Mouse (Mus musculus): ENCODE measurements around the gene Scnn1a. TPM values are rescaled to one million over a fixed set of nuclear protein-coding genes. Genes with fewer than 3 reads are reported as not detected.

Scnn1a gene
- polyA plus RNA-seq, 1 experiment from 2014 or later = 5.8 TPM

DNA sequence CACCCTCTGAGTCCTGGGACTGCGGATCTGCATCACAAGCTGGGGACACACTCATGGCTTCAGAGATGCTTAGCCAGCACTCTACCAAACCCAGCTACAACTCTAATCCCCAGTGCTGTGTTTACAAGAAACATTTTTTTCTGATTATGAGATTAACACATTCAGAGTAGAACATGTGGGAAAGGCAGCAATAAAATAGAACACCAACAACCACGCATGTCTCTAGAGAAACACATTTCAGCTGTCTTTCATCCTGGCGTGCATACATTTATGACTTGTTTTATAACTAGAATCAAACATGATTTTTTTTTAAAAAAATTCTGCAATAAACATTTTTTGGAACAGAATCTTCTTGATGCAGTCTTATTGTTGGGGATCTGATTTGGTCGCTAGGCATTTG lies 33.5 kb upstream of the Scnn1a start:
- Histone ChIP-seq H3K27ac (ENCODE audit: low read length) (no peak overlapping the region), H3K4me2 (ENCODE audit: low read depth, low read length) (no peak overlapping the region), H3K9me3 (replicated peaks; ENCODE audit: control insufficient read depth, low read length) (no peaks in the 10 kb centered on the region; the same call in 1 of the 2 replicates), H3K4me3 (replicated peaks; ENCODE audit: low read length) (no peak overlapping the region), H3K4me1 (ENCODE audit: control insufficient read depth, insufficient read depth, low read length) (peaks cover 11% of the 10 kb centered on the region), H3K9ac (ENCODE audit: low read length) (no peak overlapping the region), H3K27me3 (ENCODE audit: control insufficient read depth, insufficient read depth, low read length) (no peaks in the 10 kb centered on the region), H3K36me3 (ENCODE audit: control insufficient read depth, insufficient read depth, low read length) (no peaks in the 10 kb centered on the region)
- WGBS = 68% methylated on average over 4 of the region's 4 CpGs
- no peak for ATAC-seq (ENCODE audit: insufficient read depth, low FRiP score)

- WGBS = 51% methylated on average over 5 of the region's 5 CpGs
- Histone ChIP-seq H3K27ac (ENCODE audit: low read length) (peak overlapping the region; percentile 68), H3K27me3 (ENCODE audit: control insufficient read depth, insufficient read depth, low read length) (no peaks in the 10 kb centered on the region), H3K9ac (ENCODE audit: low read length) (no peak overlapping the region), H3K4me3 (replicated peaks; ENCODE audit: low read length) (no peak overlapping the region), H3K36me3 (ENCODE audit: control insufficient read depth, insufficient read depth, low read length) (no peaks in the 10 kb centered on the region), H3K4me1 (ENCODE audit: control insufficient read depth, insufficient read depth, low read length) (peaks cover 11% of the 10 kb centered on the region), H3K9me3 (replicated peaks; ENCODE audit: control insufficient read depth, low read length) (peaks cover 3% of the 10 kb centered on the region; the same call in 1 of the 2 replicates), H3K4me2 (ENCODE audit: low read depth, low read length) (no peak overlapping the region)
- no peak for ATAC-seq (ENCODE audit: insufficient read depth, low FRiP score)
These were observed 31.7 kb upstream of the Scnn1a start for GRCm38 (mm10) chr6:125288730-125289129.

GRCm38 (mm10) chr6:125291329-125291728 lies 29.1 kb upstream of the Scnn1a start:
- 66% methylated on average over 4 of the region's 4 CpGs for WGBS
- no peak for ATAC-seq (ENCODE audit: insufficient read depth, low FRiP score)
- no peak overlapping the region for H3K27ac ChIP-seq (ENCODE audit: low read length)
- no peak overlapping the region for H3K9ac ChIP-seq (ENCODE audit: low read length)
- no peaks in the 10 kb centered on the region for H3K36me3 ChIP-seq (ENCODE audit: control insufficient read depth, insufficient read depth, low read length)
- H3K27me3 ChIP-seq (ENCODE audit: control insufficient read depth, insufficient read depth, low read length) = no peaks in the 10 kb centered on the region
- no peak overlapping the region for H3K4me3 ChIP-seq (replicated peaks; ENCODE audit: low read length)
- 0 out of 2 replicates have a peak, but pooled peaks cover 3% of the 10 kb centered on the region for H3K9me3 ChIP-seq (replicated peaks; ENCODE audit: control insufficient read depth, low read length)
- no peak overlapping the region for H3K4me2 ChIP-seq (ENCODE audit: low read depth, low read length)
- H3K4me1 ChIP-seq (ENCODE audit: control insufficient read depth, insufficient read depth, low read length) = peaks cover 11% of the 10 kb centered on the region

- Histone ChIP-seq H3K4me2 (ENCODE audit: low read depth, low read length) (no peak overlapping the region), H3K4me1 (ENCODE audit: control insufficient read depth, insufficient read depth, low read length) (peaks cover 11% of the 10 kb centered on the region), H3K4me3 (replicated peaks; ENCODE audit: low read length) (no peak overlapping the region), H3K9ac (ENCODE audit: low read length) (no peak overlapping the region), H3K9me3 (replicated peaks; ENCODE audit: control insufficient read depth, low read length) (0 out of 2 replicates have a peak, but pooled peaks cover 3% of the 10 kb centered on the region), H3K27ac (ENCODE audit: low read length) (no peak overlapping the region), H3K36me3 (ENCODE audit: control insufficient read depth, insufficient read depth, low read length) (no peaks in the 10 kb centered on the region), H3K27me3 (ENCODE audit: control insufficient read depth, insufficient read depth, low read length) (no peaks in the 10 kb centered on the region)
- WGBS = 75% methylated on average over 7 of the region's 7 CpGs
- ATAC-seq (ENCODE audit: insufficient read depth, low FRiP score) = peak; percentile 85
These were observed 28.2 kb upstream of the Scnn1a start for GRCm38 (mm10) chr6:125292256-125292655.

DNA sequence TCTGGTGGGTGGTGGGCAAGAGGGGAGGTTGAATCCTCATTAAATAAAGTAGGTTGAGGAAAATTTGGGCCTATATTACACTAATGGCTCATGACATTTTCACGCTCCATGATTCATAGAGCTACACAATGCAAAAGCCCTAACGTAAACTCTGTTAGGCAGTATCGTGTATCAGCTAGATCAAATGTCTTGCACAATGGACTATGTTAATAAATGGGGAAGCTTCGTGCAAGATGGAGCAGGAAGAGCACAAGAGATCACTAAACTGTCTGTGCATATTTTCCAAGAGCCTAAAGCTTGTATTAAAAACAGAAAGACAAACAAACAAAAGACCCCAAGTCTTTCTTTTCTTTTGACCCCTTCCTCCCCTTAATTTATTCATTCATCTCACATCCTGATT lies 26.4 kb upstream of the Scnn1a start:
- Histone ChIP-seq H3K36me3 (ENCODE audit: control insufficient read depth, insufficient read depth, low read length) (no peaks in the 10 kb centered on the region), H3K27me3 (ENCODE audit: control insufficient read depth, insufficient read depth, low read length) (no peaks in the 10 kb centered on the region), H3K9me3 (replicated peaks; ENCODE audit: control insufficient read depth, low read length) (0 out of 2 replicates have a peak, but pooled peaks cover 3% of the 10 kb centered on the region), H3K4me3 (replicated peaks; ENCODE audit: low read length) (no peak overlapping the region), H3K27ac (ENCODE audit: low read length) (no peak overlapping the region), H3K4me1 (ENCODE audit: control insufficient read depth, insufficient read depth, low read length) (peaks cover 4% of the 10 kb centered on the region; the same call in 1 of the 2 replicates), H3K4me2 (ENCODE audit: low read depth, low read length) (no peak overlapping the region), H3K9ac (ENCODE audit: low read length) (no peak overlapping the region)
- WGBS = 62% methylated on average over 4 of the region's 4 CpGs
- no peak for ATAC-seq (ENCODE audit: insufficient read depth, low FRiP score)

- no peak overlapping the region for H3K4me2 ChIP-seq (ENCODE audit: low read depth, low read length)
- H3K4me1 ChIP-seq (ENCODE audit: control insufficient read depth, insufficient read depth, low read length) = 0 out of 2 replicates have a peak, but pooled peaks cover 1% of the 10 kb centered on the region
- H3K27ac ChIP-seq (ENCODE audit: low read length) = no peak overlapping the region
- no peak overlapping the region for H3K9ac ChIP-seq (ENCODE audit: low read length)
- H3K27me3 ChIP-seq (ENCODE audit: control insufficient read depth, insufficient read depth, low read length) = no peaks in the 10 kb centered on the region
- H3K4me3 ChIP-seq (replicated peaks; ENCODE audit: low read length) = no peak overlapping the region
- no peaks in the 10 kb centered on the region for H3K36me3 ChIP-seq (ENCODE audit: control insufficient read depth, insufficient read depth, low read length)
- no peak for ATAC-seq (ENCODE audit: insufficient read depth, low FRiP score)
- WGBS = 60% methylated on average over 5 of the region's 5 CpGs
- 0 out of 2 replicates have a peak, but pooled peaks cover 3% of the 10 kb centered on the region for H3K9me3 ChIP-seq (replicated peaks; ENCODE audit: control insufficient read depth, low read length)
These were observed 23.2 kb upstream of the Scnn1a start for GRCm38 (mm10) chr6:125297149-125297820.

- Histone ChIP-seq H3K9ac (ENCODE audit: low read length) (no peak overlapping the region), H3K27me3 (ENCODE audit: control insufficient read depth, insufficient read depth, low read length) (no peaks in the 10 kb centered on the region), H3K9me3 (replicated peaks; ENCODE audit: control insufficient read depth, low read length) (no peaks in the 10 kb centered on the region), H3K4me2 (ENCODE audit: low read depth, low read length) (no peak overlapping the region), H3K4me3 (replicated peaks; ENCODE audit: low read length) (no peak overlapping the region), H3K36me3 (ENCODE audit: control insufficient read depth, insufficient read depth, low read length) (peaks cover under 1% of the 10 kb centered on the region), H3K27ac (ENCODE audit: low read length) (no peak overlapping the region), H3K4me1 (ENCODE audit: control insufficient read depth, insufficient read depth, low read length) (0 out of 2 replicates have a peak, but pooled peaks cover 5% of the 10 kb centered on the region)
- WGBS = 78% methylated on average over 1 of the region's 1 CpGs
- ATAC-seq (ENCODE audit: insufficient read depth, low FRiP score) = no peak; the same call in 1 of the 2 replicates
These were observed 19.5 kb upstream of the Scnn1a start for GRCm38 (mm10) chr6:125300982-125301381.

GRCm38 (mm10) chr6:125302231-125302982 lies 18.1 kb upstream of the Scnn1a start:
- Histone ChIP-seq H3K27me3 (ENCODE audit: control insufficient read depth, insufficient read depth, low read length) (no peaks in the 10 kb centered on the region), H3K4me2 (ENCODE audit: low read depth, low read length) (no peak overlapping the region), H3K9me3 (replicated peaks; ENCODE audit: control insufficient read depth, low read length) (no peaks in the 10 kb centered on the region), H3K27ac (ENCODE audit: low read length) (peak overlapping the region; percentile 32), H3K36me3 (ENCODE audit: control insufficient read depth, insufficient read depth, low read length) (peaks cover 11% of the 10 kb centered on the region), H3K4me1 (ENCODE audit: control insufficient read depth, insufficient read depth, low read length) (0 out of 2 replicates have a peak, but pooled peaks cover 5% of the 10 kb centered on the region), H3K9ac (ENCODE audit: low read length) (no peak overlapping the region), H3K4me3 (replicated peaks; ENCODE audit: low read length) (no peak overlapping the region)
- 75% methylated on average over 24 of the region's 24 CpGs for WGBS
- ATAC-seq (ENCODE audit: insufficient read depth, low FRiP score) = no peak

DNA sequence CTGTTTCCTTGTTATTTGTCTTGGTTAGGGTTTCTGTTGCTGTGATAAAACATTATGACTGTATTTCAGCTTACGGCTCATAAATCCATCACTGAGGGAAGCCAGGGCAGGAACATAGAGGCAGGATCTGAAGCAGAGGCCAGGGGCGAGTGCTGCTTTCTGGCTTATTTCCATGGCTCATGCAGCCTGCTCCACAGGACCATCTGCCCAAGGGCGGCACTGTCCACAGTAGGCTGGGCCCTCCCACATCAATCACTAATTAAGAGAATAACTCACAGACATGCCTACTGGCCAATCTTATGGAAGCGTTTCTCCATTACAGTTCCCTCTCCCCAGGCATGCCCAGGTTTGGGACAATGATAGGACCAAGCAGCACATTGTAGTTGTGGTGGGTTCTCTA lies 17.2 kb upstream of the Scnn1a start:
- 0 out of 2 replicates have a peak, but pooled peaks cover 5% of the 10 kb centered on the region for H3K4me1 ChIP-seq (ENCODE audit: control insufficient read depth, insufficient read depth, low read length)
- peaks cover 14% of the 10 kb centered on the region for H3K36me3 ChIP-seq (ENCODE audit: control insufficient read depth, insufficient read depth, low read length)
- ATAC-seq (ENCODE audit: insufficient read depth, low FRiP score) = no peak
- no peak overlapping the region for H3K9ac ChIP-seq (ENCODE audit: low read length)
- 71% methylated on average over 4 of the region's 4 CpGs for WGBS
- no peaks in the 10 kb centered on the region for H3K9me3 ChIP-seq (replicated peaks; ENCODE audit: control insufficient read depth, low read length)
- no peak overlapping the region for H3K4me2 ChIP-seq (ENCODE audit: low read depth, low read length)
- no peak overlapping the region for H3K4me3 ChIP-seq (replicated peaks; ENCODE audit: low read length)
- no peak overlapping the region for H3K27ac ChIP-seq (ENCODE audit: low read length)
- no peaks in the 10 kb centered on the region for H3K27me3 ChIP-seq (ENCODE audit: control insufficient read depth, insufficient read depth, low read length)
